Mouse (Mus musculus) embryonic stem cell, embryonic (primary cell): Measurements from ENCODE around the gene Cdkal1.

ENCODE experiments used
- CTCF ChIA-PET, 4 experiments: fragments of 300-600 bp in 2 of 4; fragments of 350-600 bp in 2 of 4; sonication (Branson Sonifier 250); formaldehyde crosslinking; loops; one replicate each; lab custom pipeline; 2022; ENCODE audit warnings: inconsistent platforms in 2 of 4; lab: Charles Lee
- POLR2A ChIA-PET, 4 experiments: fragments of 300-600 bp in 2 of 4; fragments of 350-600 bp in 2 of 4; sonication (Branson Sonifier 250); formaldehyde crosslinking; loops; one replicate each; lab custom pipeline; 2022; ENCODE audit warnings: antibody characterized with exemption in 4 of 4, inconsistent platforms in 1 of 4; lab: Charles Lee

The Cdkal1 gene

DNA sequence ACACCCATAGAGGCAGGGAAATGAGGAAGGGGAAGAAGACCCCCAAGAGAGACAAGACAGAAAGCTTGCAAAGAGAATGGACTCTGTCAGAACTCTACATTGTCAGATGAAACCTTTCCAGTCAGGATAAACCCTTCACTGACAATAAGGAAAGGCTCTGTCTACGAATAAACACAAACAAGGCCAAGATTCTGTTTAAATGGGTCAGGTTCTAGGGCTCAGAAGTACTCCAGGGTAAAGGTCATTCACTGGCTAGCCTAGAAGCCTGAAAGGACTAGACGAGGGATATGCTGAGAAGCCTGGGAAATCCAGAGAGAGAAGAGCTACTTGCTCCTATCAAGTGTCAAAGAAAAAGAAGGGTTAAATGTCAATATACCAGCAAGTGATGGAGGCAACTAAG, 255.8 kb downstream of the Cdkal1 start:
- CTCF ChIA-PET, result no interaction called here
- POLR2A ChIA-PET, result interaction anchor here in 1 of 4 experiments (0.5 to 1.2 kb wide), 3 partner anchors 10 to 649 kb away, joined by 3 to 4 read pairs (median 3); no protein-coding TSS in a partner anchor

GRCm38 (mm10) chr13:29596735-29597134, 258.7 kb downstream of the Cdkal1 start:
- CTCF ChIA-PET, result interaction anchor here in 1 of 4 experiments (0.7 kb wide), 1 partner anchor 733 kb away, joined by 3 read pairs; no protein-coding TSS in a partner anchor
- POLR2A ChIA-PET, result no interaction called here

- POLR2A ChIA-PET, result interaction anchor here in 2 of 4 experiments (0.6 to 1.6 kb wide), 2 partner anchors 639 to 712 kb away, joined by 3 to 4 read pairs; partner anchors contain the start of gene Sox4 (in 1 of the 2)
- CTCF ChIA-PET, result no interaction called here
Observed at GRCm38 (mm10) chr13:29593096-29593495, 262.4 kb downstream of the Cdkal1 start.

GRCm38 (mm10) chr13:29590685-29591084, 264.8 kb downstream of the Cdkal1 start:
- POLR2A ChIA-PET, result no interaction called here
- CTCF ChIA-PET, result no interaction called here

DNA sequence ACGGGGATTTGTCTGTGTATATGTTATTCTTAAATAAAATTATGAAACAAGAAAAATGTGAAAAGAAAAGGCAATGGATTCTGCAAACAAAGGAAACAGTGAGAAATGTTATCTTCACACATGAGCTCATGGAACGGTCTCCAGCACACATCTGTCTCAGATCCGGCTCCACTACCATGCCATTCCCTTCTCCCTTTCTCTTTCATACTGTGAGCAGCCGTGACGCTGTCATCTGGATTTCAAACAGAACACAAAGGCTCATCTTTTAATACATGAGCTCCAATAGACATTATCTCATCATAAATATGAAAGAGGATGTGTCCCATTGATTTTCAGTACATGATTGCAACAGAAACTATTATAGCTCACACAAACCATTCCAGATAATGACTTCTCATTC, 265.3 kb downstream of the Cdkal1 start:
- CTCF ChIA-PET, result no interaction called here
- POLR2A ChIA-PET, result no interaction called here

GRCm38 (mm10) chr13:29588693-29589092, 266.8 kb downstream of the Cdkal1 start:
- ChIA-PET CTCF (no interaction called here), POLR2A (interaction anchor here in 1 of 4 experiments (0.6 kb wide), 1 partner anchor 131 kb away, joined by 4 read pairs; no protein-coding TSS in a partner anchor)

DNA sequence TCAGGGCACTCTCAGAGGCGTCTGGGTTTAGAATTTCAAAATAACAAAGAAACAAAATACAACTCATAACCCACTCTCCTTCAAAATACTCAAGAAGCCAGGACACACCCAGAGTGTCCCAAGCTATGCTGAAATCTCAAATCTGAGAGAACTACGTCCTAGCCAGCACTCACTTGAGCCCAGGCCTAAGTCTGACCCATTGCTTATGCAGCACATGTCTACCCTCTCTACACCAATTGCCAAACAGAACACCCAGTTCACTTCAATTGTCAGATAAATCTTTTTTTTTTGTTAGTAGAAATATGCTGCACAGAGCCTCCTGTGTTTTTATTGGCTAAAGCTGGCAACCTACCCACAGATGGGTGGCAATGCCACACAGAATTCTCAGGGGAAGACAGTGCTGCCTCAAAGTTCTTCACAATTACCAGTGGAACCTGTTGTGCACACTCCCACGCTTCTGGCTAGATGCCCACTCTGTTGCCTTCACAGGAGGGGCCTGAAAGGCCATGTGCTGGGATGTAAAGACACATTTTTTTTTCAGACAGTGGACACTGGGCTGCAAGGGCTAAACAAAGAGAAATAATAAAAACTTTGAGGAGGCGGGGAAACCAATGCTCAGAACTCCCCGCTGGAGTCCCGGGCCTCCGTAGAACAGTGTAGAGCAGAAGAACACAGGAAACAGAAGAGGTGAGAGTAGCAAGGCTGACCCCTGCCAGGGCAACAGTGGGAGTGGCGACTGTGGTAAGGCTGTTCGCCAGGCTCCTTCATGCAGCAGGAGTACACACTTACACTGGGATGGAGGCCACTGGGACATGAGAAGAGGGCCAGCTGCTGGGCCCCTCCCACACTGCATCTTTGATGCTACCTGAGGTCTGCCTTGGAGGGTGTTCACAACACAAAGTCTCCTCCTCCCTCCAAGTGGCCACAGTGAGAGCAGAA, 273.4 kb downstream of the Cdkal1 start:
- POLR2A ChIA-PET, result no interaction called here
- CTCF ChIA-PET, result no interaction called here

DNA sequence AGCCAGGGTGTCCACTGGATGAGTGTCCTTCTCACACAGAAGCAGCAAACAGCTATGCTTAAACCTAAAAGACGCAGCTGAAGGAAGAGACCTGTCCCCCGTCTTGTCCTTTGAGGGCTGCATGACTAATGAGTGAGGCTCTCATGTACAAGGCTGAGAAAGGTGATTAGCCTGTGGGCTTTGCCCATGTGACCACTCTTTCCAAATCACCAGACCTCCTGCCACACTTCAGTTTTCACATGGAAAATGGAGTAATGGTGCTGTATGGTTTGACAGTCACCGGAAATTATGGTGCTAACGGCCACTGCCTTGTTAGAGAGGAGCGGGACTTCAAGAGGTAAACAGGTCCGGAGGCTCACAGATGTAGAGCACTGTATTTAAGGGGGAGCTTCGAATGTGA, 274.7 kb downstream of the Cdkal1 start:
- CTCF ChIA-PET, result no interaction called here
- POLR2A ChIA-PET, result interaction anchor here in 1 of 4 experiments (0.5 kb wide), 1 partner anchor 1115 kb away, joined by 3 read pairs; no protein-coding TSS in a partner anchor

GRCm38 (mm10) chr13:29580009-29580408, 275.5 kb downstream of the Cdkal1 start:
- ChIA-PET POLR2A (interaction anchor here in 1 of 4 experiments (0.5 kb wide), 1 partner anchor 1116 kb away, joined by 3 read pairs; no protein-coding TSS in a partner anchor), CTCF (no interaction called here)

DNA sequence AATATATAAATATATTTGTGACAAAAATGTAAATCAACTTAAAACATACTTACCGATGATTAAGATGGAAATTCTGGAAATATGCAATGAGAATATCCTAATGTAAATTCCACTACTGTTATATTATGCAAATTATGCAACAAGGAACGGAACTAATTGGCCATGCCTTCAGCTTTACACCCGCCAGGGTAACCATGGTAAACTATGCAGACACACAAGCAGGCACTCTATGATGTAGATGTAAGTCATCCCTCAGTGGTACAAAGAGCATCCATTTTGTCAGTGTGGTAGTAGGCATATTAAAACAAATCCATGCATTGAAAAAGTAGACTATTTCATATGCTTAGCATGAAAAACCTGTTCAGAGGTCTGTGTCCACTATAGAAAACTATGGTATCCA, 276.9 kb downstream of the Cdkal1 start:
- ChIA-PET POLR2A (no interaction called here), CTCF (no interaction called here)

DNA sequence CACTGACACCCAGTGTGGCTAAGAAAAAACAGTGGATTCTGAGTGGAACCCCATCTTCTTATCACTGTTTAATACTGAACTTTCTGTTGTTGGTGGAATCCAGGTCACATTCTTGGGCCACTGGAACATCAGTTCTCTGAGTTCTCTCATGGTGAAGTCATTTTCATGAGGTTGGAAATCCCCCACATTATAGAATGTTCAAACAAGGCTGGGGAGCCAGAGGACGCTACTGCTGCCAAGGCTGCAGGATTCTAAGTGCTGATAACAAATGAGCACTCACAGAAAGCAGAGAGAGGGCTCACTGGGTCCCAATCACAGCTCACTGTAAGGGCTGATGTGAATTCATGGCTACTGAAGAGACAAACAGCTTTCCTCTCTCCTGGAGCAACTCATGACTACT, 280.7 kb downstream of the Cdkal1 start:
- ChIA-PET CTCF (no interaction called here), POLR2A (no interaction called here)

DNA sequence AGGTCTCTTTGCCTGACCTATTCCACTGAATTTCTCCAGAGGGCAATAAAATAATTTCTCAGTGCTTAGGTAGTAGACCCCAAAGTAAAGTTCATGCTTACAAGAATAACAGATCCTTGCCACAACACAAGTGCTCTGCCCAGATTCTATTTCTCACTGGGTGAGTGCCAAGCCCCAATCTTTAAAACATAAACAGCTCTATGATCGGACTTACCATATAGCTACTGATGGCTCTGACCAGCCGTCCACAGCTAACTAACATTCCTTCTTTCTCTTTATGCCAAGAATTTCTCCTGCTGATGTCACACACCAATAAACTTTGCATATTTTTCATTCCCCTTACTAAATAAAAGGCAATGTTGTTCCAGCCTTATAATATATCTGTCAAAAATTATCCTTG, 283.0 kb downstream of the Cdkal1 start:
- CTCF ChIA-PET, result no interaction called here
- POLR2A ChIA-PET, result no interaction called here

- CTCF ChIA-PET, result no interaction called here
Observed at GRCm38 (mm10) chr13:29565710-29566109, 289.8 kb downstream of the Cdkal1 start.

GRCm38 (mm10) chr13:29559188-29559587, 296.3 kb downstream of the Cdkal1 start:
- ChIA-PET CTCF (no interaction called here), POLR2A (no interaction called here)

More at GRCm38 (mm10) chr13:29565710-29566109, 289.8 kb downstream of the Cdkal1 start:
- POLR2A ChIA-PET, result interaction anchor here in 1 of 4 experiments (0.6 kb wide), 1 partner anchor 196 kb away, joined by 3 read pairs; no protein-coding TSS in a partner anchor

DNA sequence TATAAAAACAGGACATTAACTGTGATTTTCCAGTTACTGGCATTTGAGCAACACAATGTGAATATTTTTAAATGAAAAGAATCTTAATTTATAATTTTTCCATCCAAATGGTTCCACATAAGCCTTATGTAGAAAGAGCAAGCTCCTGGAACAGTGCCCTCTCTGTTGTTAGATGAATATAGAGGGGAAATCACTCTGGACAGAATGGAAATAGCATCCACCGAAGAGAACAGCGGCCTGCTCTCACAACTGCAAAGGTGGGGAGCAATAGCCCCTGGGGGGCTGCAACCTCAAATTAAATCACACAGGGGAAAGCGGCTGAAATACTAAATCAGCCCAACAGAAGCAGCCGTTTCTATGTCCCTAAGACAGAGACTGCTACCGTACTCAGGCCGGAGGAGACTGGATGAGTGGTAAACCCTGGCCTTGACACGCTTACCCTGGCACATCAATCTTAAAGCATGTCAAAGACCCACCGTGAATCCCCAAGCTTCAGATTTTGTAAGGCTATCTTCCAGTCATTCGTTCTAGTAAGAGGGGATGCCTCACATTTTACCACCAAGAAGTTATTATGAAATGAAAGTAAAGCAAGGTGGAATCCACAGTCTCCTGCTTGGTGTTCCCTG, 300.2 kb downstream of the Cdkal1 start:
- ChIA-PET CTCF (no interaction called here), POLR2A (no interaction called here)

DNA sequence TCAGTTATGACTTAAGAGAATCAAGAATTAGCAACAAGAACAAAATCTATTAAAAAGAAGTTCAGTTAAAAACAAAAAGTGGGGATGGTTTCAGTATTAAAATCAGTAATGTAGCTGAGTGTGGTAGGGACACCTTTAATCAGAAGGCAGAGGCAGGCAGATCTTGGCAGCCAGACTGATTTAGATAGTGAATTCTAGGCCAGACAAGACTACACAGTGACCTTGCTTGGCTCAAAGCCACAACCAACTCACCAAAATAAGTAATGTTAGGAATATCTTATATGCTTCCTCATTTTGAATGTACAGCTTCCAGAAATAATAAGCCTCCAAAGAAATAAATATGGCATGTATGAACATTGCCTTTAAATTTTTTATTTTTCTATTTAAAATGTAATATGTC, 301.7 kb downstream of the Cdkal1 start:
- ChIA-PET CTCF (no interaction called here), POLR2A (no interaction called here)

- POLR2A ChIA-PET, result interaction anchor here in 1 of 4 experiments (0.7 kb wide), 1 partner anchor 1196 kb away, joined by 4 read pairs; no protein-coding TSS in a partner anchor
- CTCF ChIA-PET, result interaction anchor here in 1 of 4 experiments (0.8 kb wide), 1 partner anchor 73 kb away, joined by 8 read pairs; no protein-coding TSS in a partner anchor
Observed at GRCm38 (mm10) chr13:29552322-29552870, 303.1 kb downstream of the Cdkal1 start.

- CTCF ChIA-PET, result no interaction called here
- POLR2A ChIA-PET, result no interaction called here
Observed at GRCm38 (mm10) chr13:29550886-29551285, 304.6 kb downstream of the Cdkal1 start.

DNA sequence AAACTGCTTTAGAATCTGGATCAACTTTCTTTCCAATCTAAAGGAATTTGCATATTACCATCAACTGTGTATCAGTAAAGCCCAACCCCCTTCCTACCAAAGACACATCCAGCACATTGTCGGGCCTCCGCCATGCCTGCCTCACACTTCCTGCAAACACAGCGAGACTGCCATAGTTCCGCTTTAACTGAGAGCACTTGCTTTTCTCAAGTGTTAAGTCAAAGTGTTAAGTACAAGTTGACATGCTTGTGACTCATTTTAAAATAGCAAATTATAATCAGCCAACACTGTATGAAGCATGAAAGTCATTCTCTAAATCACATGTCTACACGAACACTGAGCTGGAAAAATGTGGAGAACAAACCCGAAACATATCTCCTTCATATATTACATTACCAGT, 305.3 kb downstream of the Cdkal1 start:
- CTCF ChIA-PET, result no interaction called here
- POLR2A ChIA-PET, result no interaction called here
